Mouse (Mus musculus) adrenal gland, postnatal 10 days (tissue): ENCODE results near the gene Galr3. TPM values are rescaled to one million over a fixed set of nuclear protein-coding genes. Genes with fewer than 3 reads are reported as not detected.
A peak's percentile ranks its signal among the peaks of the same experiment; 100 is the strongest.

Experiments
- DNase-seq: peaks from one replicate; pipeline ENCODE4 v3.0.0; 2021; ENCODE audit warnings: mixed read lengths
- microRNA-seq: library from miRNA; unstranded; fragments of <30 nt; microRNA quantifications from one replicate; pipeline ENCODE4 v1.2.0, GENCODE M21; 2021
- total RNA-seq, 2 experiments: library from RNA; stranded (reverse); gene quantifications; 2 replicates each; pipeline ENCODE4 v1.2.3; 2021

The Galr3 gene
- total RNA-seq, 2 experiments from 2014 or later, result 0.30 to 0.48 TPM

- no peak for DNase-seq
Measured at GRCm38 (mm10) chr15:79057850-79058249, 16.2 kb downstream of the Galr3 start.

- DNase-seq, result no peak
Measured at GRCm38 (mm10) chr15:79060887-79061565, 19.3 kb downstream of the Galr3 start.

- peak; percentile 98 for DNase-seq
Measured at GRCm38 (mm10) chr15:79062376-79063159, 20.9 kb downstream of the Galr3 start, which contains the start of gene Ankrd54. Gene Ankrd54 (minus strand): TSS chr15:79062893.

- DNase-seq, result no peak
Measured at GRCm38 (mm10) chr15:79063160-79063740, 21.6 kb downstream of the Galr3 start.

- DNase-seq, result no peak
Measured at GRCm38 (mm10) chr15:79065086-79065770, 23.5 kb downstream of the Galr3 start.

GRCm38 (mm10) chr15:79066276-79066675, 24.6 kb downstream of the Galr3 start:
- DNase-seq, result no peak

- DNase-seq, result no peak
Measured at GRCm38 (mm10) chr15:79067631-79068030, 25.9 kb downstream of the Galr3 start.

GRCm38 (mm10) chr15:79068416-79068815, 26.7 kb downstream of the Galr3 start:
- no peak for DNase-seq

- peak; percentile 57 for DNase-seq
Measured at GRCm38 (mm10) chr15:79071117-79072039, 29.7 kb downstream of the Galr3 start.

- DNase-seq, result no peak
Measured at GRCm38 (mm10) chr15:79073752-79074151, 32.1 kb downstream of the Galr3 start.

- no peak for DNase-seq
Measured at GRCm38 (mm10) chr15:79074446-79074845, 32.8 kb downstream of the Galr3 start.

GRCm38 (mm10) chr15:79074913-79075532, 33.3 kb downstream of the Galr3 start, which contains the start of gene Eif3l:
Gene Eif3l (plus strand): TSS chr15:79075179.
- DNase-seq, result peak; percentile 94

- DNase-seq, result no peak
Measured at GRCm38 (mm10) chr15:79075658-79076365, 34.1 kb downstream of the Galr3 start.

GRCm38 (mm10) chr15:79079567-79079966, 37.9 kb downstream of the Galr3 start:
- no peak for DNase-seq

GRCm38 (mm10) chr15:79092284-79092683, 50.6 kb downstream of the Galr3 start:
- DNase-seq, result no peak

Small RNAs within 50 kb of the gene (microRNA-seq; reads per million reads assigned to microRNA genes)
- gene Mir6956, result 3.7 reads per million

Other genes with a start within 250 kb of the Galr3 start
- 10 to 100 TPM; 12.0 to 12.4 TPM for gene Card10, start 238.8 kb upstream of the Galr3 start, total RNA-seq
- 10 to 100 TPM; 40.9 to 48.6 TPM for gene Cdc42ep1, start 199.3 kb upstream of the Galr3 start, total RNA-seq
- gene Lgals2, start 186.4 kb upstream of the Galr3 start, total RNA-seq, result 1 to 10 TPM; 1.8 to 5.1 TPM
- 10 to 100 TPM; 48.8 to 50.6 TPM for gene Gga1, start 164.7 kb upstream of the Galr3 start, total RNA-seq
- not detected for gene Gm49510, start 142.2 kb upstream of the Galr3 start, total RNA-seq
- 10 to 100 TPM; 11.7 to 17.1 TPM for gene Sh3bp1, start 142.1 kb upstream of the Galr3 start, total RNA-seq
- gene Pdxp, start 128.0 kb upstream of the Galr3 start, total RNA-seq, result 1 to 10 TPM; 5.2 to 6.1 TPM
- 100 to 1,000 TPM; 601 to 606 TPM for gene Lgals1, start 115.2 kb upstream of the Galr3 start, total RNA-seq
- 10 to 100 TPM; 34.4 to 35.2 TPM for gene Nol12, start 107.0 kb upstream of the Galr3 start, total RNA-seq
- gene Triobp, start 94.2 kb upstream of the Galr3 start, total RNA-seq, result 10 to 100 TPM; 87.8 to 88.2 TPM
- 100 to 1,000 TPM; 195 to 222 TPM for gene H1f0, start 13.4 kb upstream of the Galr3 start, total RNA-seq
- gene Ankrd54, start 21.0 kb downstream of the Galr3 start, total RNA-seq, result 10 to 100 TPM; 19.2 to 21.4 TPM
- 100 to 1,000 TPM; 172 to 182 TPM for gene Eif3l, start 33.3 kb downstream of the Galr3 start, total RNA-seq
- 10 to 100 TPM; 29.0 to 33.4 TPM for gene Micall1, start 67.0 kb downstream of the Galr3 start, total RNA-seq
- 100 to 1,000 TPM; 145 TPM for gene Polr2f, start 99.1 kb downstream of the Galr3 start, total RNA-seq
- 1 to 10 TPM; 3.5 to 3.7 TPM for gene 1700088E04Rik, start 99.4 kb downstream of the Galr3 start, total RNA-seq
- gene Sox10, start 123.4 kb downstream of the Galr3 start, total RNA-seq, result 1 to 10 TPM; 4.7 to 5.3 TPM
- gene Pick1, start 187.3 kb downstream of the Galr3 start, total RNA-seq, result 10 to 100 TPM; 18.9 to 28.4 TPM
- gene Gm49486, start 187.5 kb downstream of the Galr3 start, total RNA-seq, result under 1 TPM; 0.24 to 0.45 TPM
- under 1 TPM in 1 of 2 experiments, not detected in 1; 0.15 TPM for gene Slc16a8, start 212.9 kb downstream of the Galr3 start, total RNA-seq
- under 1 TPM; 0.85 to 0.99 TPM for gene Baiap2l2, start 243.7 kb downstream of the Galr3 start, total RNA-seq